ENCODE assay signal across 24 mouse cellular contexts in the genomic region with DNA sequence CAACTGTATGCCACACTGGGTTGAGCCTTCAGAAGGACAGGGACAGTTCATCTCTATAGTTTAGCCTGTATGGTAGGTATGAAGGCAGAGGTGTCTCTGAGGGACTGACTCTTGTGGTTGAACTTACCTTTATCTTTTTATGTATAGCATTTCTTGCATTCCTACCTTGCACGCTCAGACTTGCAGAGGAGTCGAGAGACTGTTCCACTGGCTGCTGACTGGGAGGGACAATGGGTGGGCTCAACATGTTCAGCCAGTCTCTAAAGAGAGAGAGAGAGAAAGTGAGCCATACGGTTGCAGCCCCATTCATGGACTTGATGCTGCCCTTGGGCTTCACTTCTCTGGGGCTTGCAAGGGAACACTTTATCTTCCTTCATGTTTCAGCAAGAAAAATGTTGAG.
DNase-seq lines count a peak whose midpoint lies in the region; ATAC-seq lines count a peak whose summit lies in the region.
"Had no signal": no experiment of that assay in that cellular context is flagged by ENCODE, and none has a peak within 500 bp of the region (broad histone marks: within the 10 kb centered on the region; RNA-seq: fewer than 3 reads in every experiment).

No protein-coding gene starts in this region.

- no peaks in the 10 kb centered on the region for H3K36me3 ChIP-seq in kidney, embryonic 15.5 days
- H3K36me3 ChIP-seq in stomach, embryonic 16.5 days (ENCODE audit: control insufficient read depth, insufficient read depth, low read length) = no peaks in the 10 kb centered on the region
- H3K36me3 ChIP-seq: embryonic facial prominence, embryonic 12.5 days; embryonic facial prominence, embryonic 15.5 days; forebrain, embryonic 10.5 days; forebrain, embryonic 12.5 days had no signal

- H3K9ac ChIP-seq in kidney, embryonic 15.5 days = no peak overlapping the region
- H3K9ac ChIP-seq in stomach, embryonic 16.5 days (ENCODE audit: low read length) = no peak overlapping the region
- H3K9ac ChIP-seq: embryonic facial prominence, embryonic 12.5 days; embryonic facial prominence, embryonic 15.5 days; forebrain, embryonic 12.5 days had no signal

- H3K9me3 ChIP-seq in kidney, embryonic 15.5 days (replicated peaks) = no peaks in the 10 kb centered on the region
- H3K9me3 ChIP-seq in stomach, embryonic 16.5 days (replicated peaks; ENCODE audit: control insufficient read depth, low read length) = no peaks in the 10 kb centered on the region
- H3K9me3 ChIP-seq: embryonic facial prominence, embryonic 12.5 days; embryonic facial prominence, embryonic 15.5 days; forebrain, embryonic 10.5 days; forebrain, embryonic 12.5 days had no signal

- peaks cover 20% of the 10 kb centered on the region for H3K4me1 ChIP-seq in kidney, embryonic 15.5 days
- H3K4me1 ChIP-seq in stomach, embryonic 16.5 days (ENCODE audit: control insufficient read depth, insufficient read depth, low read length) = no peaks in the 10 kb centered on the region
- H3K4me1 ChIP-seq: embryonic facial prominence, embryonic 12.5 days; embryonic facial prominence, embryonic 15.5 days; forebrain, embryonic 10.5 days; forebrain, embryonic 12.5 days had no signal

- H3K4me3 ChIP-seq in kidney, embryonic 15.5 days (replicated peaks) = no peak overlapping the region
- H3K4me3 ChIP-seq in stomach, embryonic 16.5 days (replicated peaks; ENCODE audit: low read length) = no peak overlapping the region
- H3K4me3 ChIP-seq: embryonic facial prominence, embryonic 12.5 days; embryonic facial prominence, embryonic 15.5 days; erythroblast, embryonic 14.5 days; forebrain, embryonic 10.5 days; forebrain, embryonic 12.5 days had no signal

- WGBS in kidney, embryonic 15.5 days = 70% methylated on average over 3 of the region's 3 CpGs
- 69% methylated on average over 3 of the region's 3 CpGs for WGBS in stomach, embryonic 16.5 days

- no peak overlapping the region for H3K27ac ChIP-seq in kidney, embryonic 15.5 days
- H3K27ac ChIP-seq in stomach, embryonic 16.5 days (ENCODE audit: low read length) = peak overlapping the region; percentile 0; the same call in 1 of the 2 replicates
- H3K27ac ChIP-seq: embryonic facial prominence, embryonic 12.5 days; embryonic facial prominence, embryonic 15.5 days; forebrain, embryonic 10.5 days; forebrain, embryonic 12.5 days had no signal

- ATAC-seq in kidney, embryonic 15.5 days (replicated peaks; ENCODE audit: low FRiP score) = peak; percentile 53; the same call in 1 of the 2 replicates
- ATAC-seq in stomach, embryonic 16.5 days (ENCODE audit: insufficient read depth, low FRiP score) = 0 out of 2 replicates have a peak, but pooled peaks have one; percentile 3
- no peak for ATAC-seq in inflammation-experienced regulatory T-cells, adult 6 months
- ATAC-seq: forebrain, embryonic 14.5 days; forebrain, embryonic 16.5 days had no signal

- no peak overlapping the region for H3K4me2 ChIP-seq in kidney, embryonic 15.5 days
- no peak overlapping the region for H3K4me2 ChIP-seq in stomach, embryonic 16.5 days (ENCODE audit: low read depth, low read length)
- H3K4me2 ChIP-seq: embryonic facial prominence, embryonic 12.5 days; embryonic facial prominence, embryonic 15.5 days; forebrain, embryonic 12.5 days had no signal

- no peaks in the 10 kb centered on the region for H3K27me3 ChIP-seq in kidney, embryonic 15.5 days
- no peaks in the 10 kb centered on the region for H3K27me3 ChIP-seq in stomach, embryonic 16.5 days (ENCODE audit: control insufficient read depth, insufficient read depth, low read length)
- H3K27me3 ChIP-seq: embryonic facial prominence, embryonic 12.5 days; embryonic facial prominence, embryonic 15.5 days; forebrain, embryonic 12.5 days had no signal

- no peak for DNase-seq in kidney, adult 9 months
- peak; percentile 21 for DNase-seq in urinary bladder, postnatal 14 days (ENCODE audit: low spot score)
- DNase-seq in urinary bladder, adult 18-20 months (ENCODE audit: low spot score in 2 of 2) = no peak
- no peak for DNase-seq in lung, postnatal 25 days (ENCODE audit: low spot score)
- DNase-seq: adrenal gland, adult 2 months; adrenal gland, postnatal 10 days; adrenal gland, postnatal 25 days; cerebellum, adult 11 months; cerebellum, adult 18-20 months; cerebellum, adult 8-10 months; cerebellum, adult 9-11 months; cerebellum, postnatal 14 days; cerebellum, postnatal 36 days; embryo, embryonic 11 days had no signal
